Mouse (Mus musculus): ENCODE measurements around the gene Gm765.
A peak's percentile ranks its signal among the peaks of the same experiment; 100 is the strongest.

The Gm765 gene

GRCm38 (mm10) chr6:98342654-98343053 lies at the start of gene Gm765:
Gene Gm765, minus strand, starts transcription at chr6:98342754.
- no peak for DNase-seq (ENCODE audit: extremely low read depth, low read depth, low spot score)

- DNase-seq (ENCODE audit: extremely low read depth, low read depth, low spot score) = no peak
Observed at GRCm38 (mm10) chr6:98385487-98385886, 42.9 kb upstream of the Gm765 start.

GRCm38 (mm10) chr6:98384431-98384830 lies 41.9 kb upstream of the Gm765 start:
- DNase-seq (ENCODE audit: extremely low read depth, low read depth, low spot score) = no peak

- DNase-seq (ENCODE audit: extremely low read depth, low read depth, low spot score) = no peak
Observed at GRCm38 (mm10) chr6:98383411-98383810, 40.9 kb upstream of the Gm765 start.

GRCm38 (mm10) chr6:98366199-98366598 lies 23.6 kb upstream of the Gm765 start:
- no peak for DNase-seq (ENCODE audit: extremely low read depth, low read depth, low spot score)

- no peak for DNase-seq (ENCODE audit: extremely low read depth, low read depth, low spot score)
Observed at GRCm38 (mm10) chr6:98355271-98355670, 12.7 kb upstream of the Gm765 start.

GRCm38 (mm10) chr6:98353285-98353684 lies 10.7 kb upstream of the Gm765 start:
- no peak for DNase-seq (ENCODE audit: extremely low read depth, low read depth, low spot score)

- DNase-seq (ENCODE audit: extremely low read depth, low read depth, low spot score) = no peak
Observed at GRCm38 (mm10) chr6:98332714-98333113, 9.8 kb downstream of the Gm765 start.

- no peak for DNase-seq (ENCODE audit: extremely low read depth, low read depth, low spot score)
Observed at GRCm38 (mm10) chr6:98311659-98312058, 30.9 kb downstream of the Gm765 start.

- DNase-seq (ENCODE audit: extremely low read depth, low read depth, low spot score) = peak; percentile 18
Observed at GRCm38 (mm10) chr6:98307647-98308046, 34.9 kb downstream of the Gm765 start.

- no peak for DNase-seq (ENCODE audit: extremely low read depth, low read depth, low spot score)
Observed at GRCm38 (mm10) chr6:98307159-98307558, 35.4 kb downstream of the Gm765 start.

GRCm38 (mm10) chr6:98292064-98292463 lies 50.5 kb downstream of the Gm765 start:
- DNase-seq (ENCODE audit: extremely low read depth, low read depth, low spot score) = no peak

GRCm38 (mm10) chr6:98288316-98288715 lies 54.2 kb downstream of the Gm765 start:
- DNase-seq (ENCODE audit: extremely low read depth, low read depth, low spot score) = no peak

GRCm38 (mm10) chr6:98287521-98287920 lies 55.0 kb downstream of the Gm765 start:
- DNase-seq (ENCODE audit: extremely low read depth, low read depth, low spot score) = no peak

GRCm38 (mm10) chr6:98285190-98285589 lies 57.4 kb downstream of the Gm765 start:
- DNase-seq (ENCODE audit: extremely low read depth, low read depth, low spot score) = no peak

- DNase-seq (ENCODE audit: extremely low read depth, low read depth, low spot score) = no peak
Observed at GRCm38 (mm10) chr6:98282791-98283190, 59.8 kb downstream of the Gm765 start.

- no peak for DNase-seq (ENCODE audit: extremely low read depth, low read depth, low spot score)
Observed at GRCm38 (mm10) chr6:98271553-98271952, 71.0 kb downstream of the Gm765 start.

GRCm38 (mm10) chr6:98262961-98263360 lies 79.6 kb downstream of the Gm765 start:
- DNase-seq (ENCODE audit: extremely low read depth, low read depth, low spot score) = no peak

- DNase-seq (ENCODE audit: extremely low read depth, low read depth, low spot score) = no peak
Observed at GRCm38 (mm10) chr6:98259016-98259415, 83.5 kb downstream of the Gm765 start.

GRCm38 (mm10) chr6:98246449-98246848 lies 96.1 kb downstream of the Gm765 start:
- DNase-seq (ENCODE audit: extremely low read depth, low read depth, low spot score) = no peak

- no peak for DNase-seq (ENCODE audit: extremely low read depth, low read depth, low spot score)
Observed at GRCm38 (mm10) chr6:98243186-98243585, 99.4 kb downstream of the Gm765 start.

GRCm38 (mm10) chr6:98240561-98241272 lies 101.8 kb downstream of the Gm765 start:
- no peak for DNase-seq (ENCODE audit: extremely low read depth, low read depth, low spot score)

- DNase-seq (ENCODE audit: extremely low read depth, low read depth, low spot score) = no peak
Observed at GRCm38 (mm10) chr6:98234097-98234496, 108.5 kb downstream of the Gm765 start.

All from fat pad, adult 2 months (tissue).